Mouse (Mus musculus) bone marrow, adult 2 months (tissue): Measurements from ENCODE around the gene Tmem203.

Source experiments
- CTCF ChIP-seq: fragments of 200-500 bp; IDR thresholded peaks from 2 replicates; pipeline ENCODE4 v1.5.1; 2011; ENCODE audit warnings: low read length, control low read depth; ENCODE audit not compliant: control insufficient read depth, insufficient read depth
- POLR2A ChIP-seq: fragments of 200-500 bp; IDR thresholded peaks from 2 replicates; pipeline ENCODE4 v1.6.1; 2011; ENCODE audit warnings: low read depth, mild to moderate bottlenecking, control low read depth, low read length, borderline replicate concordance; ENCODE audit not compliant: control insufficient read depth

DNA sequence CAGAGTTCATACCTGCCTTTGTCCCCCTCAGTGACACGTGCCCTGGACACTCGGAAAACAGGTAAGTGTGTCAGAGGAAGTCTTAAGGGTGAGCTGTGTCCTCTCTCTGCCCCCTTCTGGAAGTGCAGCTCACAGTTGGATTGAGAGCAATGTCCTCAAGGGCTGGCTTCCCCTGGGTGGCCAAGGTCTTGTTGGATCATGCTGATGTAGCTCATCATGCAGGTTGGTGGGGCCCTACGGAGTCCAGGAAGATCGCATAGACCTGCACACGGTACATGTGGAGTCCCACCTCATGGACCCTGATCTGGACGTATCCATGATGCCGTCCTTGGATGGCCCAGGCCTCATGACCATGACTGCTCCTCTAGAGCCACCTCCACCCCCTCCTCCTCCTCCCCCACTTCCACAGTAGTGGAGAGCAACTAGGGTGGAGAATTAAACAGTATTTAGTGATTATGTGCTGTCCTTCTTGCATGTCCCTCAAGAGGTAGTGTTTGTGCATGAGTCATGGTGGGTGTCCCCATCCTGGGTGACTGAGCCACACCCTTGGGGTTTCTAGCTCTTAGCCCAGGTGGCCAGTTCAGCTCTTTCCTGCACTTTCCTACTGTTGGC lies 33.6 kb downstream of the Tmem203 start:
- TF ChIP-seq POLR2A (no peak), CTCF (no peak)
